Mouse (Mus musculus) midbrain, embryonic 16.5 days (tissue): ENCODE data around the gene Birc6. TPM values are rescaled to one million over a fixed set of nuclear protein-coding genes. Genes with fewer than 3 reads are reported as not detected.
"Not testable (repeated sequence)": the region's sequence is repeated elsewhere in the genome, so short reads cannot be mapped to it uniquely, and the experiment has no call there.

Experiments
- ATAC-seq: fragments of 200-750 bp; cut with Nextera tagmentation; 2 replicates; pipeline ENCODE4 v1.8.0; 2017; ENCODE audit warnings: moderate TSS enrichment
- H3K27ac ChIP-seq: fragments of 300-500 bp; sonication (generic); 2 replicates; pipeline ENCODE4 v1.5.1; 2014; ENCODE audit warnings: mild to moderate bottlenecking, low read length, mixed read lengths
- H3K27me3 ChIP-seq: fragments of 300-500 bp; sonication (generic); 2 replicates; pipeline ENCODE4 v1.6.1; 2014; ENCODE audit warnings: low read depth, low read length, mixed read lengths; ENCODE audit not compliant: control insufficient read depth, insufficient read depth
- H3K36me3 ChIP-seq: fragments of 300-500 bp; sonication (generic); 2 replicates; pipeline ENCODE4 v1.6.1; 2014; ENCODE audit warnings: mild to moderate bottlenecking, low read length, moderate library complexity, mixed read lengths; ENCODE audit not compliant: control insufficient read depth, insufficient read depth
- H3K4me1 ChIP-seq: fragments of 300-500 bp; sonication (generic); 2 replicates; pipeline ENCODE4 v1.6.1; 2014; ENCODE audit warnings: mild to moderate bottlenecking, low read length, mixed read lengths; ENCODE audit not compliant: control insufficient read depth, insufficient read depth
- H3K4me2 ChIP-seq: fragments of 300-500 bp; sonication (generic); 2 replicates; pipeline ENCODE4 v1.6.1; 2014; ENCODE audit warnings: mild to moderate bottlenecking, low read length, mixed read lengths
- H3K4me3 ChIP-seq: fragments of 300-500 bp; sonication (generic); 2 replicates; pipeline ENCODE4 v1.5.1; 2014; ENCODE audit warnings: low read depth, mild to moderate bottlenecking, low read length, moderate library complexity, mixed read lengths
- H3K9ac ChIP-seq: fragments of 300-500 bp; sonication (generic); 2 replicates; pipeline ENCODE4 v1.6.1; 2014; ENCODE audit warnings: low read depth, low read length, mixed read lengths
- H3K9me3 ChIP-seq: fragments of 300-500 bp; sonication (generic); replicated peaks from 2 replicates; pipeline ENCODE4 v1.6.1; 2014; ENCODE audit warnings: mild to moderate bottlenecking, low read length, mixed read lengths; ENCODE audit not compliant: control insufficient read depth, poor library complexity, severe bottlenecking
- WGBS: fragments of 180-500 bp; shearing (Covaris S2); extraction: QIAGEN DNeasy Blood & Tissue Kit; methylation state at CpG from one replicate; pipeline ENCODE4 v1.1.7; 2014; 5-methylcytosine and 5-hydroxymethylcytosine counted together
- polyA plus RNA-seq: library from polyadenylated mRNA; unstranded; fragments of >200 nt; fragmentation: Nextera tagmentation; extraction: Ambion mirVana; gene quantifications from 2 replicates; pipeline ENCODE4 v1.2.1, GENCODE M21; 2015

The Birc6 gene
- polyA plus RNA-seq, 1 experiment from 2014 or later: 85.9 TPM

DNA sequence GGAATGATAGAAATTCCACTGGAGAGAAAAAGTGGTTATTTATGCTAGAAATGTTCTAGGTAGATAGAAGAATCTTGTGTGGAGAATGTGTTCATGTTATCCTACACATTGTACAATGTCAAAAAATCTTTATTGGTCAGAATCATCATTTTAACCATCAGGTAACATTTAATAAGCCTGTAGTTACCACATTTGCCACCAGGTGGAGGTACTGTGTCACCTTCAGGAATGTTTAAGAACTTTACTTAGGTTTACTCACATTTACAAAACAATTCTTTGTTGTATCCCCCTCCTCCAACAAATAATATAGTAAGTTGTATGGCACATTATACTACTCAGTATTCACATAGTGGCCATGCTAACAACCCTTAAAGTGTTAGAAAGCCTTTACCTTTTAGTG lies 145.2 kb downstream of the Birc6 start:
- H3K9me3 ChIP-seq: no peaks in the 10 kb centered on the region
- H3K36me3 ChIP-seq: peaks cover 13% of the 10 kb centered on the region
- no peak overlapping the region for H3K4me2 ChIP-seq
- no peaks in the 10 kb centered on the region for H3K4me1 ChIP-seq
- no peak overlapping the region for H3K4me3 ChIP-seq
- H3K9ac ChIP-seq: no peak overlapping the region
- H3K27me3 ChIP-seq: no peaks in the 10 kb centered on the region
- ATAC-seq: no peak
- H3K27ac ChIP-seq: no peak overlapping the region

DNA sequence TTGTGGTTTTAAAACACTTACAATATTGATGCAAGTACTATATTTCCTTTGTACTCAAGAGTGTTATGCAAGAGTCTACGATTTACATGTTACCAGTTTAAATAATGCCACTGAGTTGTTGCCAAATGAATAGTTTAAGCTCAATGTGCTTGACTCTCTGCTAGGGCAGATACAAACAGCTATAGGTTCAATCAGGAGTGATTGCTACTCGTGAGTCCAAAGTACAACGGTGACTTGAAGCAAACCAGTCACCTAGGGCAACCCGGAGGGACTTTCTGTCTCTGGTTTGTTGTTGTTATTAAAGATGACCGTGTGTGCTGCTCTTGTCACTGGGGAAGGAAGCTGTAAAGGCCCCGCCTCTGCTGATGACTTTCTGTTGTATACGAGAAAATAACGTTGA lies 150.0 kb downstream of the Birc6 start:
- no peak overlapping the region for H3K4me2 ChIP-seq
- no peak overlapping the region for H3K9ac ChIP-seq
- no peaks in the 10 kb centered on the region for H3K27me3 ChIP-seq
- no peak overlapping the region for H3K4me3 ChIP-seq
- no peak for ATAC-seq
- WGBS: 94% methylated on average over 8 of the region's 8 CpGs
- no peaks in the 10 kb centered on the region for H3K4me1 ChIP-seq
- peaks cover 11% of the 10 kb centered on the region for H3K36me3 ChIP-seq
- no peaks in the 10 kb centered on the region for H3K9me3 ChIP-seq
- H3K27ac ChIP-seq: no peak overlapping the region

DNA sequence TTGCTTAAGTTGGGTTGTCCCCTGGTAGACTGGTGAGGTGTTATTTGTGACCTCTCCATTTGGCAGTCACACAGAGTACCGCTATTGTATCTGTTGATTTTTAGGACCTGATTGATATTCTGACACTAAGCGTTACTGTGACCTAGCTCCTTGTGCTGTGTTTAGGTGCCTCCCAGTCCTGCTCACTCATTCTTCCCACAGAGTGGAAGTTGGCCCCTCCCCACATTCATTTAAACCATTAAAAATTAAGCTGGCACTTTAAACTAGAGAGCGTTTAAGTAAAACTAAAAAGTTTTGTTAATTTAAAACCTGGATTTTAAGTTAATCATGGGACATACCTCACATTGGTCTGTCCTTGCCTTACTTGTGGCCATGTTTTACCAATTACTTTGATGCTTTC lies 156.8 kb downstream of the Birc6 start:
- no peaks in the 10 kb centered on the region for H3K4me1 ChIP-seq
- no peak overlapping the region for H3K4me2 ChIP-seq
- H3K9ac ChIP-seq: no peak overlapping the region
- peaks cover 9% of the 10 kb centered on the region for H3K36me3 ChIP-seq
- H3K9me3 ChIP-seq: no peaks in the 10 kb centered on the region
- no peak for ATAC-seq
- H3K4me3 ChIP-seq: no peak overlapping the region
- no peak overlapping the region for H3K27ac ChIP-seq
- H3K27me3 ChIP-seq: no peaks in the 10 kb centered on the region
- 94% methylated on average over 3 of the region's 3 CpGs for WGBS

DNA sequence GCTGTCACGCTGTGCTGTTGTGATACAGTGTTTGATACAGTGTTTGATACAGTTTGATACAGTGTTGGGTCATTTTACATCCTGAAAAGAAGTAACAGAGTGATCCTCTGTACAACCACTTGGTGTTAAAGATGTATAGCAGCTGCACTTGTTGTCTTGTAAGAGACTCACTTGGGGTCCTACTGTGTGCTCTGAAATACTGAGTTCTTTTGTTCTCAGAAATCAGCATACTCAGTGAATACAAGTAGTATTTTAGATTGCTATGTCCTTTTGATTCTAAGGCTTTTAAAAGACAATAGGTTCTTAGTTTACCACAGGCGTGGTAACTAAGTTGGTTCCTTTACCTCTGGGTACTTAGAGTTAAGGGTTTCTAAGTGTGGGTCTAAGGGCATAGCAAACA lies 160.5 kb downstream of the Birc6 start:
- Histone ChIP-seq H3K27ac (no peak overlapping the region), H3K27me3 (no peaks in the 10 kb centered on the region), H3K9ac (no peak overlapping the region), H3K4me3 (no peak overlapping the region), H3K36me3 (peaks cover 18% of the 10 kb centered on the region), H3K9me3 (no peaks in the 10 kb centered on the region), H3K4me2 (no peak overlapping the region), H3K4me1 (no peaks in the 10 kb centered on the region)
- 95% methylated on average over 2 of the region's 2 CpGs for WGBS
- ATAC-seq: no peak

DNA sequence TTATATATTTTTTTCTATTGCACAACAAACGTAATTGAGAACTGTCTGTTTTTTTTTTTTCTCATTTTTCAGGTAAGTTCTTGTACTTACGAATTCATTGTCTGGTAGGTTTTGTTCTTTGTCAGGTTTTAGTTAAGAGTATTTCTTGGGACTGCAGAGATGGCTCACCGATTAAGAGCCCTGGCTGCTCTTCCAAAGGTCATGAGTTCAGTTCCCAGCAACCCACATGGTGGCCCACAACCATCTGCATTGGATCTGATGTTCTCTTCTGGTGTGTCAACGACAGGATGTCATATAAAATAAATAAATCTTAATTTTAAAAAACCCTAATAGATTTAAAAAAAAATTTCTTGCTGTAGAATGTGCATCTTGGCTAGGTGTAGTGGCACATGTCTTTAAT lies 161.3 kb downstream of the Birc6 start:
- H3K27me3 ChIP-seq: no peaks in the 10 kb centered on the region
- 96% methylated on average over 4 of the region's 4 CpGs for WGBS

DNA sequence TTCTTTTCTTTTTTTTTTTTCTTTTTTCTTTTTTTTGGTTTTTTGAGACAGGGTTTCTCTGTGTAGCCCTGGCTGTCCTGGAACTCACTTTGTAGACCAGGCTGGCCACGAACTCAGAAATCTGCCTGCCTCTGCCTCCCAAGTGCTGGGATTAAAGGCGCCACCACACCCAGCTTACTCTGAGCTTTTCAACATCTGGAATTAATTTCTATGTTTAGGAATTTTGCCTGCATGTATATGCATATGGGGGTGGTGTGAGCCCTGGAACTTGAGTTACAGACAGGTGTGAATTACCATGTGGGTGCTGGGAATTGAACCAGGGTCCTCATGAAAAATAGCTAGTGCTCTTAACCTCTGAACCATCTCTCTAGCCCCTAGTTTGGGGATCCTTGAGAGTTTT lies 173.6 kb downstream of the Birc6 start:
- 95% methylated on average over 2 of the region's 2 CpGs for WGBS
- not testable (repeated sequence) for H3K4me2 ChIP-seq, H3K27ac ChIP-seq, H3K9me3 ChIP-seq, H3K4me3 ChIP-seq, H3K4me1 ChIP-seq, H3K9ac ChIP-seq, ATAC-seq, H3K27me3 ChIP-seq
- H3K36me3 ChIP-seq: peaks cover 32% of the 10 kb centered on the region

More for the DNA sequence above, 161.3 kb downstream of the Birc6 start:
- Histone ChIP-seq H3K4me3 (no peak overlapping the region), H3K9ac (no peak overlapping the region), H3K9me3 (no peaks in the 10 kb centered on the region), H3K36me3 (peaks cover 18% of the 10 kb centered on the region), H3K4me2 (no peak overlapping the region), H3K27ac (no peak overlapping the region), H3K4me1 (no peaks in the 10 kb centered on the region)
- ATAC-seq: no peak

DNA sequence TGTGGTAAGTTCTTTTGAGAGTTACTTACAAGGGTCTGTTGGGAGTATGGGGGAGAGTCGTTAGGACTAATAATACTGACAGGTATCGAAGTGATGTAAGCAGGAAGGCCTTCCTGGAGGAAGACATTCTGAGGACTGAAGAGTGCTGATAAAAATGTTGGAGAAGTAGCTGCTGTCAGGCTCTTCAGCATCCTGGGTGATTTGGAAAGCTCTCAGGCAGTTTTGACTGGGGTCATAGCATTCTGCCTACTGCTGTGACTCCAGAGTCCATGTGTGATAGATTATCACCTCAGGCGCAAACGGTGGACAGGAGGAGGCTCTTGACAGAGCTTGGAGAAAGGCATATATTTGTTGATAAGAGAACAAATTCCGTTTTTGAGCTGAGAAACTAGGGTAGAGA lies 177.4 kb downstream of the Birc6 start:
- WGBS: 86% methylated on average over 5 of the region's 5 CpGs
- H3K4me3 ChIP-seq: no peak overlapping the region
- no peak overlapping the region for H3K4me2 ChIP-seq
- no peaks in the 10 kb centered on the region for H3K4me1 ChIP-seq
- H3K36me3 ChIP-seq: peaks cover 17% of the 10 kb centered on the region
- H3K27ac ChIP-seq: no peak overlapping the region
- H3K27me3 ChIP-seq: no peaks in the 10 kb centered on the region
- no peak overlapping the region for H3K9ac ChIP-seq
- H3K9me3 ChIP-seq: no peaks in the 10 kb centered on the region
- no peak for ATAC-seq

DNA sequence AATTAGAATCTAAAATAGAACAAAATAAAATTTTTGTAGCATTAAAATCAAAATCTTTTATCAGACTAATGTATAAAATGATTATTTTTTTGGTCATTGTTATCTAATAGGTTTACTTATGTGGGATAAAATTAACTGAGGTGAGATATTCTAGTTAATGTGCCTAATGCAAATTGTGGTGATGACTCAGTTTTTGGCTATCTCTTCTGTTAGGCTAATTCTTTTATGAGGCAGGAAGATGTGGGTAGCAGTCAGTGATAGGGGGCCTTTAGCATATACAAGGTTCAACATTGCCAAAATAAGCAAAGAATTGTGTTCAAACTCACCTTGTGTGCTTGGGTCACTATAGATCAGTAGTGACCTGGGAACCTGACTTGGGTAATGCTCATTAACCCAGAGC lies 178.5 kb downstream of the Birc6 start:
- H3K4me2 ChIP-seq: no peak overlapping the region
- no peak overlapping the region for H3K27ac ChIP-seq
- no peak for ATAC-seq
- H3K27me3 ChIP-seq: no peaks in the 10 kb centered on the region
- H3K36me3 ChIP-seq: peaks cover 10% of the 10 kb centered on the region
- no peak overlapping the region for H3K9ac ChIP-seq
- no peak overlapping the region for H3K4me3 ChIP-seq
- no peaks in the 10 kb centered on the region for H3K9me3 ChIP-seq
- H3K4me1 ChIP-seq: no peaks in the 10 kb centered on the region

DNA sequence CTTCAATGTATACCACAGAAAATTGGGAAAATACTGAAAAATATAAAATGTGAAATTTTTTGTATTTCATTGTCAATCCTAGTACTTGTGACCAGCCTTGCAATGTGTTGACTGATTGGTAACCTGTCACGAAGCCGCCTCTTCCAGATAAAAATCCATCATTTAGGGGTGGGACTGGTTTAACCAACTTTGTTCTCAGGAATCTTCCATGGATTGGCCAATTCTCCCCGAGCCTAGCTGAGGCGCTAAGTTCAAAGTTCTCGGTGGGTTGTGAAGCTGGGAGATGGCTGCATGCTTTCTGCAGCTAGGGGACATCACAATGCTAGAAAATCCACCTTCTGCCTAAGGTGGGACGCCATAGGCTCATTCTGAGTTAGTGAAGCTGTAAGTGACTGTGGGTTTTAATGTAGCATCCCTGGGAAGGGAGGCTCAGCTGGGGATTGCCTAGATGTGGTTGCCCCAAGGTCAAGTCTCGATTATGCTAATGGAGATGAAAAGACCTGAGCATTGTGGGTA lies 179.6 kb downstream of the Birc6 start:
- 86% methylated on average over 7 of the region's 7 CpGs for WGBS

DNA sequence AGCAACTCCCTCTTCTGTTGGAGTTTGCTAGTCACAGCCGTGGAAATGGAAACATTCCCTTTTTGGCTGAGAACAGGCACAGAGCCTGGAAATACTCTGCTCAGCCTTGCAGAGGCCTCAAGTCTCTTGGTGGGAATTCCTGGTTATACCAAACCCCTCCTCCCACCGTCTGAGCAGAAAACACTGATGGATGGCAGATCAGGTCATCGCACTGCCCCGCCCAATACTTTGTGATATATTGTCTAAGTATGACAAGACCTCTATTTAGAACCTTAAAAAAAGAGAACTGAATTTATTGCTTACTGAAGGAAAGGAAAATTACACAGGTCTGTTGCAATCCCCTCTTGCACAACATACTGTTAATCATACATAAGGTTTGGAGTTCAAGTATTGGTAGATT lies 182.6 kb downstream of the Birc6 start:
- WGBS: 78% methylated on average over 4 of the region's 4 CpGs
- Histone ChIP-seq H3K9me3 (no peaks in the 10 kb centered on the region), H3K4me1 (no peaks in the 10 kb centered on the region), H3K27me3 (no peaks in the 10 kb centered on the region), H3K27ac (no peak overlapping the region), H3K9ac (no peak overlapping the region), H3K4me2 (no peak overlapping the region), H3K36me3 (no peaks in the 10 kb centered on the region), H3K4me3 (no peak overlapping the region)
- no peak for ATAC-seq

More for the DNA sequence above, 179.6 kb downstream of the Birc6 start:
- Histone ChIP-seq H3K27me3 (no peaks in the 10 kb centered on the region), H3K9me3 (no peaks in the 10 kb centered on the region), H3K9ac (no peak overlapping the region), H3K36me3 (peaks cover 5% of the 10 kb centered on the region; the same call in 1 of the 2 replicates), H3K4me2 (no peak overlapping the region), H3K4me3 (no peak overlapping the region), H3K27ac (no peak overlapping the region), H3K4me1 (no peaks in the 10 kb centered on the region)
- no peak for ATAC-seq
